Mouse (Mus musculus) myocyte (in vitro differentiated cells): ENCODE data around the gene Lsm2.
"Not testable (repeated sequence)": the region's sequence is repeated elsewhere in the genome, so short reads cannot be mapped to it uniquely, and the experiment has no call there.

Experiments
- CEBPB ChIP-seq: IDR thresholded peaks from 2 replicates; pipeline ENCODE4 v1.6.1; 2011; ENCODE audit warnings: mild to moderate bottlenecking, moderate library complexity; ENCODE audit not compliant: poor library complexity, insufficient read depth, severe bottlenecking
- MYOG ChIP-seq, 3 experiments: IDR thresholded peaks; one replicate each; pipeline ENCODE4 v1.6.1; 2011; ENCODE audit warnings: control low read depth in 2 of 3, low read depth in 2 of 3, mild to moderate bottlenecking in 2 of 3; ENCODE audit not compliant: insufficient read length in 2 of 3, control insufficient read depth in 1 of 3, insufficient read depth in 1 of 3
- POLR2A ChIP-seq: IDR thresholded peaks from one replicate; pipeline ENCODE4 v1.6.1; 2011; ENCODE audit warnings: low read depth, mild to moderate bottlenecking, control low read depth, moderate library complexity; ENCODE audit not compliant: insufficient read length

DNA sequence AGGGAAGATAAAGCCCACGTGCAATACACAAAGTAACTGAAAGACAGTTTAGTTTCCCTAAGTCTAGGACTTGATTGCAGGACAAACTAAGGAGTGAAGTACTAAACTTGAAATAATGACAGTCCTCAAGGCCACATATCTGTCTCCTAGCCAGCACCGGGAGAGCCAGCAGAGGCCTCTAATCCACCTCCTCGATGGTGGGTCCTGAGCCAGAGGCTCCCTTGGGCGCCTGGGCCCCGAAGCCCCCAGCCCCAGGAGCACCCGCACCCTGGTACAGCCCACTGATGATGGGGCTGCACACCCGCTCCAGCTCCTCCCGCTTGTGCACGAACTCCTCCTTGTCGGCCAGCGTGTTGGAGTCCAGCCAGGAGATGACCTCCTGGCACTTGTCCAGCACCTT is 11.8 kb upstream of the Lsm2 start, which contains the start of gene Gm20481:
- not testable (repeated sequence) for TF ChIP-seq CEBPB; MYOG (IDR thresholded peaks at IDR 0.05; ENCODE audit: control insufficient read depth in 1 of 3, insufficient read depth in 1 of 3, insufficient read length in 2 of 3, low read depth in 2 of 3); POLR2A
